Mouse (Mus musculus): Measurements from ENCODE around the gene Bcas3.

DNA sequence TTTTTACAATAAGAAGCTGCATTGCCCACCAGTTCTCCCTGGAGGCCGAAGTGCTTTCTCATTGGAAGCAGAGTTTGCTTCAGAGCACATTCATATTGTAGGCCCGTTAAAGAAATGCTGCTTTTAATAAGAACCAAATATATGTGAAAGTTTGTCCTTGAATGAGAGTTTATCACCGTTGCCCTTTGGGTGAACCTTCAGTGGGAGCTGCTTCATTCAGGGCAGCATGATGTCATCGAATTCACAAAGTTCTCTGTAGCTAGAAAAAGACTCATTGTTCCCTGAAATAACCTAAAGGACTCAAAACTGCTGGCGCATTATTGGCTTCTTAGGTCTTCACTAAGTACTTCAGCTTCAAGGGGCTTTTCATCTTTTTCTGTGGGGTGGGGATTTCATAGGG lies 219.0 kb downstream of the Bcas3 start:
- TF ChIP-seq POLR2A (IDR thresholded peaks at IDR 0.05; ENCODE audit: low read depth, low read length) (no peak), CTCF (IDR thresholded peaks at IDR 0.05; ENCODE audit: borderline replicate concordance, insufficient read depth, low read length) (no peak)
